Mouse (Mus musculus) ovary, adult 18-20 months (tissue): Measurements from ENCODE around the gene Cnot6.

Experiments used
- DNase-seq: peaks from one replicate; pipeline ENCODE4 v3.0.0; 2022; ENCODE audit warnings: low spot score, mixed read lengths

Gene Cnot6

GRCm38 (mm10) chr11:49713336-49714334 lies 1.1 kb upstream of the Cnot6 start:
- DNase-seq: peak; percentile 6

DNA sequence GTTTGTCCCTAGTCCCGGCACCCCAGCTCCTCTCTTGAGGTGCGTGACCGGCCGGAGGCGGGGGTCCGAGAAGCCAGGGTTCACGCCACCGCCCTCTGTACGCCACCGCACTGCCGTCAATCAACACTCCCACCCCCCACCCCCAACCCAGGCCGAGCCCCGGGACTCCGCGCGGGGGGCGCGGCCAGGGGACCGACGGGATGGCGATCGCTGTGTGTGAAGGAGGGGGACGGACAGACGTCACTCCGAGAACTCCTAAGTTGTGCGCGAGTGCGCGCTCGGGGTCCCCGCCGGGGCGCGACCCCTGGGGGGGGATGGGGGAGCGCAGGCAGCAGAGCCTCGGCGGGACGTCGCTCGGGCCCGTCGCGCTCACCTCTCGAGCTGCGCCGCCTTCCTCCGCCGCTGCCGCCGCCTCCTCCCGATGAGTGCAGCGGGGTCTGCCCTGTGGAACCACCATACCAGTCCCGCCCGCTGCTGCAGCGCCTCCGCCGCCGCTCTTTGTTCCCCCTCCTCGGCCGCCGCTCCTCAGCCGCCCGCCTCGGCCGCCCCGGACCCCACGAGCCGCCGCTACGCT lies 455 bp downstream of the Cnot6 start:
- peak; percentile 21 for DNase-seq

GRCm38 (mm10) chr11:49710664-49711063 lies 1.9 kb downstream of the Cnot6 start:
- no peak for DNase-seq

DNA sequence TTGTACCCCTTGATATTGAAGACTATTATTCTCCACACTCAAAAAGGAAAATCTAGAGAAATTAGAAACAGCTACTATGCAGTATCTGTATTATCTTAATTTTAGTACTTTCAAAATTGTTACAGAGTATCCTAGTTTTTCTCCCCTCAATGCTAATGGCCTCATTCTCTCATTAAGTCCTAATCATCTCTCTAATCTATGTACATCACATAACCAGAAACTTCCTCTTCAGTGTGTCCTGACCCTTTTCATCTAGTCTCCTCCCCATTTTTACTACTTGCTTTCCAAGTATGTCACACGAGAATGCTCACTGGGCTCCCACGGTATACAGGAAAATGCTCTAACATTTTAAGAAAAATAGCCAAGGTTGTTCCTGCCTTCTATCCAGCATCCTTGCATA lies 4.7 kb downstream of the Cnot6 start:
- DNase-seq: no peak

- DNase-seq: no peak
Measured at GRCm38 (mm10) chr11:49704804-49705203, 7.7 kb downstream of the Cnot6 start.

- DNase-seq: no peak
Measured at GRCm38 (mm10) chr11:49702014-49702413, 10.5 kb downstream of the Cnot6 start.

DNA sequence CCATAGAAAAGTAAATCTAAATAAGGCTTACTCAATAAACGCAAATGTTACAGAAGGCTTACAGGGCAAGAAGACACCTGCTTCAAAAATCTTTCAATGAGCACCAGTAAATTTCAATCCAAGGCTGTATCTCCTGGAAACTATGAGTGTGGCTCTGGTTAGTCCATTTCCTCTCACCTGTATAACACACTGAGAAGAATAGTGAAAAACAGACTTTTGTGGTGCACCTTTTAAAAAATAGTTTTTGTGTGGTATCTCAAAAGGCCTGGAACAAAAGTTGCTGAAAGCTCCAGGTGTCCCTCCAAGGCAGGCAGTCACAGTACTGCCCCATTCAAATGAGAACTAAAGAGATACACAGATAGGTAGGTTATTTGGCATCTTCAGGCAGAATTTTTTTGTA lies 13.4 kb downstream of the Cnot6 start:
- DNase-seq: no peak

GRCm38 (mm10) chr11:49697779-49698178 lies 14.7 kb downstream of the Cnot6 start:
- no peak for DNase-seq

GRCm38 (mm10) chr11:49696472-49696871 lies 16.1 kb downstream of the Cnot6 start:
- DNase-seq: no peak

DNA sequence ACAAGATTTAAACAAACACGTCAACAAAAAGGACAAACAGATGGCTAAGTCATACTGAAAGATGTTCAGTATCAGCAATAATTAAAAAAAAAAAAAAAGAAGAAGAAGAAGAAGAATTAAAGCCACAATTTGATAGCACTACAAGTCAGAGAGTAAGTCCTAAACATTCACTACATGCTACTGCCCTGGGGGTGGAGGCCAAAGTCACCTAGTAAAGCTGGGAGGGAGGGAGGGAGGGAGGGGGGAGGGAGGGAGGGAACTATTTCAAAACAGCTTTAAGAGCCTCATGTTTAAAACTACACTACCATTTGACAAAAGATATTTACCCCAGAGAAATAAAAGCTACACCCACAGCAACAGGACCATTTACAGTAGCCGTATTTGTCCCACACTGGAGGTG lies 16.8 kb downstream of the Cnot6 start:
- DNase-seq: no peak

DNA sequence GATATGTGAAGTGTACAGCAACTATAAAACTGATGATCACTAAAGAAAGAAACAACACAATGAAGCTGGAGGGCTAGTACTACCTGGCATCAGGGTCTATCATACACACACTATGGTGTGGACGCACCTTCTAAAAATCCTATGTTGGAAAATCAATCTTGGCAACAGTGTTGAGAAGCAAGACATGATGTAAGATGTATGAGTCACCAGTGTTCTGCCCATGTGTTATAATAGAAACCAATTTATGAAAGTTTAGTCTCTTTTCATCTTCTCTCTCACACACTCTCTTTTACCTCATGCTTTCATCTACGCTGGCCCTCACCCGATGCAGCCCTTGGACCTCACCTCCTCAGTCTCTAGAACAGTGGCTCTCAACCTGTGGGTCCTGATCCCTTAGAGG lies 17.5 kb downstream of the Cnot6 start:
- DNase-seq: no peak

DNA sequence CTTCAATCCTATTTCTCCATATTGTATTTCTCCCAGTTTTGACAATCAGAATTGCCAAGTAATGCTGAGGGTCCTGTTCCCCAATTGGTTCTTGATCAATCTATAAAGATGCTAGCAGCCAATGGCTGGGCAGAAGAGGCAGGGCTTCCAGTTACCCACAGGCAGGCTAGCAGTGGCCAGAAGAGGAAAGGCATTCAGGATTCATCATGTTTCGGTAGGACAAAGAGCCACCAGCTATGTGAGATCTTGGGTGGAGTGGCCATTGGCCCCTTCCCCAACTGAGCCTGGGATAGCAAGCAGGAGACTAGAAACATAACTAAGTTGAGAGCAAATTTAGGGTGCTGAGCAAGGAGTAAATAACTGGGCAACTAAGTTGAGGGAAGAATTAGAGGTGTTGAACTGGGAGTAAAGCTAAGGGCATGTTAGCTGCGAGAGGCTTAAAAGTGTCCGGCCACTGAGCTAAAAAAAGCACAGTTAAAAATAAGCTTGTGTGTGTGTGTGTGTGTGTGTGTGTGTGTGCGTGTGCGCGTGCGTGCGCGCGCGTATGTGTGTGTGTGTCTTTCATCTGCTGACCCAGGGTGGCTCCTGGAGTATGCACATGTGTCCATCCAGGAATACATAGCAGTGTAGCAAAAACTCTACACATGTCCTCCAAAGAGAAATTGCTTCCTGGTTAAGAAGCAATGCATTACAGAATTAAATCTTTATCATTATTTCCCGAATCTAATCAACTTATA lies 28.1 kb downstream of the Cnot6 start:
- DNase-seq: no peak

GRCm38 (mm10) chr11:49673433-49673832 lies 39.1 kb downstream of the Cnot6 start:
- no peak for DNase-seq

DNA sequence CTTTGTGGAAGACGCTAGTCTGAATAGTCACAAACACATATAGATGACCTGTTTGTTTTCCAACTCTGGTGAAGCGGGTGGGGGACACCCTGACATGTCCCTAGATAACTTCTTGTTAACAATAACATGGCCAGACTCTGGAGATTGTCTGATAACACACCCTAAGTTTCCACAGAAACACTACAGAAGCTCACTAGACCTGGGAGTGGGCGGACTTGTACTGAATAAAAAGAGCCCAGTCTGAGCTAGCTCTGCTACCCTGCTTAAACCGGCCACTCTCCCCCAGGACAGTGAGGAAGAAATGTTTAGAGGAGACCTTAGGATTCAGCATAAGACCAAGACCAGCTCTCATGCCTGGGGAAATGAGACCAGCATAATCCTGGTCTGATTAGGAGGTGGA lies 47.1 kb downstream of the Cnot6 start:
- DNase-seq: no peak

GRCm38 (mm10) chr11:49664262-49665140 lies 48.0 kb downstream of the Cnot6 start:
- no peak for DNase-seq

GRCm38 (mm10) chr11:49663310-49663709 lies 49.2 kb downstream of the Cnot6 start, which contains the start of gene Scgb3a1:
Scgb3a1 (plus strand) TSS chr11:49663610.
- no peak for DNase-seq

DNA sequence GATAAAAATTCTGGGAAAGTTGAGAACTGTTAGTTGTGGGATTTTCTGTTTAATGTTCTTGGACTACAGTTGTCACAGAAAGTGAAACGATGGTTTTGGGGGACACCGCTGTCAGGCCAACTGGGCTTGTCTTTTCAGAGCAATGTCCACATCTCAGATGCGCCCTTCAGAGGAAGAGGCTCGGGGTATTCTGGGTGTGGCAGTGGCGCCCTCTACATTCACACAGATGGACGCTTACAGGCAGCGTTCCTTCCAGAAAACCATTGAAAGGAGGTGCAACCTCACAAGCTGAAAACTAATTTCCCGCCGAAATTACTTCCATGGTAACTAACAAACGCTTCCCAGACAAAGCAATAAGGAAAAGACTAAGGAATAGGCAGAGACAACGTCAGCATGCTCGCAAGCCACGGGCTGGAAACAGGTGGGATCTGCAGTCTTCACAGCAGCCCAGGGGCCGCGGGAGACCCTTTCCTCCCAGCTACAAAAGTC lies 50.2 kb downstream of the Cnot6 start:
- no peak for DNase-seq

GRCm38 (mm10) chr11:49659470-49659799 lies 53.1 kb downstream of the Cnot6 start:
- DNase-seq: no peak

DNA sequence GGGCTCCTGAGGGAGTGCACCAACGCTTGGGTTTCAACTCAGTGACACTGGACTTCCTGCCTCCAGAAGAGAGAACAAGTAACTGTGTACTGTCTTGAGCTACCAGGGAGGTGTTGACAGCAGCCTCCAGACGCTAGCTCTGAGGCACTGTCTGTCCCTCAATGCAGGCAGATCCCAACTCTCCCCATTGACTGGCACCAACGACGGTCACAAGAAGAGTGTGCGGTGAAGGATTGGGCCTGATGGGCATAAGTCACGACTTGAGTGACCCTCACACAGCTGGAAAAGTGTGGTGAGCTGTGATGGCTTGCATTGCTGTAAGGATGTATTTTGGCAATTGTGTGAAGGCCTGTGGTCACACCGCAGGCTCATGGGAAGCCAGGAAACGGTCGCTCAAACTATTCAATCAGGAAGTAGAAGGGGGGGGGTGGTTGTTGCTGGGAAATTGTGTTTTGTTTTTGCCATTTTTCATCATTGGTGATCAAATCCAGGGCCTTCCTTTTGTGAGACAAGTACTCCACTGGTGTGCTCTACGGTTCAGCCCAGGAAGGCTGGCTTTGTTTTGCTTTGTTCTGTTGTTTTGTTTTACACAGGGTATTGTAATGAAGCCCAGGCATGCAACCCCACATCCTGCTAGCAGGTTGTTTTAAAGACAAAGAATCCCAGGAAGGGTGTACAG lies 53.6 kb downstream of the Cnot6 start:
- no peak for DNase-seq

DNA sequence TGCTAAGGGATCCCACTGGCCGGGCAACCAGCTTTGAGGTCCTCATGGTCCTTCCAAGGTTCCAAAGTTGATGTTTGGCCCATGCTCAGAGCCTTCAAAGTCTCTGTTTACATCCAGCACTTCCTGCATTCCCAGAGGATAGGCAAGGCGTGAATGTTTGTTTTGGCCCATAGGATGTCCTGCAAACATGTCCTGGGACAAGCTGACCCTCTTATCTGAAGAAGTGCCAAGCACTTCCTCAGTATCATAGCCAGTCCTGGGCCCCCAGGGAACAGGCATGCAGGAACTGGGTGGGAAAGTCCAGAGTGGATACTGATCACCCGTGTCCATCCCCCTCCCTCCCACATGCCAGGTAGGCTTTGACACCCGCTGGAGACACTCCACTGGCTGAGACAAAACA lies 54.5 kb downstream of the Cnot6 start:
- DNase-seq: peak; percentile 40

DNA sequence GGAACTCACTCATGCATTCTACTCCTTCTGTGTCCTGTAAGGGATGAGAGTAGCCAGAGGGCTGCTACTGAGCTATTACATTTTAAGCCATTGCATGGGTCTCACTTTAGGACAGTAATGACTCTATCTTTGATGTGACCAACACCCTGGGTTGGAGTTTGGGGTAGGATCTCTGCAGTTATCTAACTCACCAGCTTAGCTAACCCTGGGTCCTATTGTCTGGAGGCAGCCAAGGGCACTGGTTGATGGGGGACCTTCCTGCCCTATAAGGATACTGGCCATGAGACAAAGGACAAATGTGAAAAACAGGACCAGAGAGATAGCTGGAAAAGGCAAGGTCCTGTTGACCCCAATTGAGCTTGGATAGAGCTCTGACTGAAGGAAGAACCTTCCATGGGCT lies 57.0 kb downstream of the Cnot6 start:
- no peak for DNase-seq
